Mouse (Mus musculus) cortical plate, adult 2 months (tissue): ENCODE data around the gene Hspb1. TPM values are rescaled to one million over a fixed set of nuclear protein-coding genes. Genes with fewer than 3 reads are reported as not detected.

Experiments
- H3K27ac ChIP-seq: fragments of 200-500 bp; 2 replicates; pipeline ENCODE4 v1.5.1; 2012; ENCODE audit warnings: low read length, control low read depth, inconsistent platforms; ENCODE audit not compliant: insufficient read depth
- H3K4me1 ChIP-seq: fragments of 200-500 bp; 2 replicates; pipeline ENCODE4 v1.6.1; 2011; ENCODE audit warnings: low read length; ENCODE audit not compliant: control insufficient read depth, insufficient read depth
- H3K4me3 ChIP-seq: fragments of 200-500 bp; 2 replicates; pipeline ENCODE4 v1.5.1; 2011; ENCODE audit warnings: mild to moderate bottlenecking, low read length, control low read depth; ENCODE audit not compliant: insufficient read depth
- CTCF ChIP-seq: fragments of 200-500 bp; IDR thresholded peaks from 2 replicates; pipeline ENCODE4 v1.5.1; 2011; ENCODE audit warnings: mild to moderate bottlenecking, control low read depth, low read length; ENCODE audit not compliant: insufficient read depth; ENCODE audit errors: extremely low read depth
- POLR2A ChIP-seq: fragments of 200-500 bp; IDR thresholded peaks from 2 replicates; pipeline ENCODE4 v1.6.1; 2011; ENCODE audit warnings: mild to moderate bottlenecking, low read length, control low read depth; ENCODE audit not compliant: insufficient read depth; ENCODE audit errors: extremely low read depth
- polyA plus RNA-seq: library from polyadenylated mRNA; depleted of rRNA; stranded (reverse); fragments of >200 nt; gene quantifications from 2 replicates; pipeline ENCODE4 v1.2.3, GENCODE M21; 2012; rRNA removed

Gene Hspb1
- 27.6 and 27.8 TPM in 2 replicates for polyA plus RNA-seq

- H3K4me1 ChIP-seq, result no peaks in the 10 kb centered on the region
- H3K4me3 ChIP-seq, result peak within 1 kb of the TSS; percentile 27
- TF ChIP-seq POLR2A (peak; percentile 55; the same call in 1 of the 2 replicates), CTCF (no peak)
- H3K27ac ChIP-seq, result 0 out of 2 replicates have a peak within 1 kb of the TSS, but pooled peaks have one; percentile 48
Measured at GRCm38 (mm10) chr5:135887675-135888102, at the start of gene Hspb1. Gene Hspb1 (plus strand): TSS chr5:135887919.

- TF ChIP-seq POLR2A (no peak), CTCF (no peak)
- Histone ChIP-seq H3K4me1 (peaks cover 5% of the 10 kb centered on the region), H3K27ac (no peak overlapping the region), H3K4me3 (no peak overlapping the region)
Measured at GRCm38 (mm10) chr5:135841651-135842050, 46.1 kb upstream of the Hspb1 start.

- Histone ChIP-seq H3K4me1 (peaks cover 7% of the 10 kb centered on the region), H3K27ac (no peak overlapping the region), H3K4me3 (no peak overlapping the region)
- TF ChIP-seq POLR2A (no peak), CTCF (no peak)
Measured at GRCm38 (mm10) chr5:135843418-135843817, 44.3 kb upstream of the Hspb1 start.

GRCm38 (mm10) chr5:135845676-135846320 is 41.9 kb upstream of the Hspb1 start:
- TF ChIP-seq CTCF, result no peak
- TF ChIP-seq POLR2A, result no peak
- no peak overlapping the region for H3K27ac ChIP-seq

GRCm38 (mm10) chr5:135847460-135847859 is 40.3 kb upstream of the Hspb1 start:
- Histone ChIP-seq H3K4me3 (no peak overlapping the region), H3K27ac (no peak overlapping the region), H3K4me1 (peaks cover 12% of the 10 kb centered on the region)
- 0 out of 2 replicates have a peak, but pooled peaks have one; percentile 24 for TF ChIP-seq CTCF
- TF ChIP-seq POLR2A, result no peak

More at GRCm38 (mm10) chr5:135845676-135846320, 41.9 kb upstream of the Hspb1 start:
- Histone ChIP-seq H3K4me3 (no peak overlapping the region), H3K4me1 (peaks cover 10% of the 10 kb centered on the region)

- no peak for TF ChIP-seq POLR2A
- TF ChIP-seq CTCF, result no peak
- Histone ChIP-seq H3K4me3 (no peak overlapping the region), H3K27ac (no peak overlapping the region)
Measured at GRCm38 (mm10) chr5:135847881-135848280, 39.8 kb upstream of the Hspb1 start.

GRCm38 (mm10) chr5:135851024-135851423 is 36.7 kb upstream of the Hspb1 start:
- Histone ChIP-seq H3K27ac (no peak overlapping the region), H3K4me1 (peaks cover 9% of the 10 kb centered on the region), H3K4me3 (no peak overlapping the region)
- TF ChIP-seq CTCF (no peak), POLR2A (no peak)

More at GRCm38 (mm10) chr5:135847881-135848280, 39.8 kb upstream of the Hspb1 start:
- H3K4me1 ChIP-seq, result peaks cover 12% of the 10 kb centered on the region

GRCm38 (mm10) chr5:135851481-135851880 is 36.2 kb upstream of the Hspb1 start:
- H3K4me1 ChIP-seq, result peaks cover 9% of the 10 kb centered on the region
- no peak overlapping the region for H3K27ac ChIP-seq
- no peak overlapping the region for H3K4me3 ChIP-seq
- TF ChIP-seq CTCF (no peak), POLR2A (no peak)

- Histone ChIP-seq H3K27ac (no peak overlapping the region), H3K4me1 (peaks cover 9% of the 10 kb centered on the region), H3K4me3 (no peak overlapping the region)
- TF ChIP-seq CTCF (no peak), POLR2A (no peak)
Measured at GRCm38 (mm10) chr5:135852421-135852820, 35.3 kb upstream of the Hspb1 start.

- TF ChIP-seq CTCF, result no peak
- no peak for TF ChIP-seq POLR2A
- H3K27ac ChIP-seq, result no peak overlapping the region
- peaks cover 7% of the 10 kb centered on the region for H3K4me1 ChIP-seq
- H3K4me3 ChIP-seq, result no peak overlapping the region
Measured at GRCm38 (mm10) chr5:135853731-135854130, 34.0 kb upstream of the Hspb1 start.
